Mouse (Mus musculus) embryonic fibroblast, embryonic 13.5 days (primary cell): ENCODE results near the gene Tomm22. TPM values are rescaled to one million over a fixed set of nuclear protein-coding genes. Genes with fewer than 3 reads are reported as not detected.

Experiments used
- H3K27ac ChIP-seq: 2 replicates; pipeline ENCODE4 v1.5.1; 2012; ENCODE audit warnings: low read length, control low read depth, inconsistent platforms; ENCODE audit not compliant: insufficient read depth
- H3K4me1 ChIP-seq: 2 replicates; pipeline ENCODE4 v1.6.1; 2011; ENCODE audit warnings: low read length; ENCODE audit not compliant: control insufficient read depth, insufficient read depth
- H3K4me3 ChIP-seq: 2 replicates; pipeline ENCODE4 v1.5.1; 2011; ENCODE audit warnings: mild to moderate bottlenecking, control low read depth, low read length; ENCODE audit not compliant: insufficient read depth
- CTCF ChIP-seq: IDR thresholded peaks from 2 replicates; pipeline ENCODE4 v1.5.1; 2011; ENCODE audit warnings: mild to moderate bottlenecking, control low read depth, low read length, moderate library complexity, borderline replicate concordance; ENCODE audit not compliant: insufficient read depth
- POLR2A ChIP-seq: IDR thresholded peaks from 2 replicates; pipeline ENCODE4 v1.6.1; 2011; ENCODE audit warnings: low read depth, mild to moderate bottlenecking, control low read depth, low read length, moderate library complexity
- polyA plus RNA-seq: library from polyadenylated mRNA; stranded (reverse); fragments of >200 nt; gene quantifications from 2 replicates; pipeline ENCODE4 v1.2.4, GENCODE M21; 2011; ENCODE audit warnings: low read depth; ENCODE audit not compliant: missing spikeins, insufficient read length

Gene Tomm22
- 131 and 148 TPM in 2 replicates for polyA plus RNA-seq

DNA sequence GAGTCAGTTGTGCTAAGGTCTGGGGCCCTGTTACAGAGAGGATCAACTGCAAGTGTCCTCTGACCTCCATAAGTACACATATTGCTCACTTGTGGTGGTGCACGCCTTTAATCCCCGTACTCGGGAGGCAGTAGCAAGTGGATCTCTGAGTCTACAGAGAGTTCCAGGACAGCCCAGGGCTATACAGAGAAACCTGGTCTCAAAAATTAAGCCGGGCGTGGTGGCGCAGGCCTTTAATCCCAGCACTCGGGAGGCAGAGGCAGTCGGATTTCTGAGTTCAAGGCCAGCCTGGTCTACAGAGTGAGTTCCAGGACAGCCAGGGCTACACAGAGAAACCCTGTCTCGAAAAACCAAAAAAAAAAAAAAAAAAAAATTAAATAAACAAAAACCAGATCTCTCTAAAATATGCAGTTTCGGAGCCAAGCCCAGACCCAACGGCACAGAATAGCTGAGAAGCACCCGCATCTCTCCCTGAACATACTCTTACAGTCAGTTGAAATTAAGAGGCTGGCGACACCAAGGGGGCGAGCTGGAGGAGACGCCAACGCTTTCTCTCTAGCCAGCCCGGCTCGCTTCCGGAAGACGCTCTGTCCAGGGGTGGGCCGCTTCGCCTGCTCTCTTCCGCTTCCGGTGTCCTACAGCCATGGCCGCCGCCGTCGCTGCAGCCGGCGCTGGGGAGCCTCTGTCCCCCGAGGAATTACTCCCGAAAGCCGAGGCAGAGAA lies at the start of gene Tomm22:
Gene Tomm22, plus strand, starts transcription at position 613 of the 723 bp plus-strand sequence.
- Histone ChIP-seq H3K4me3 (peak within 1 kb of the TSS; percentile 86), H3K4me1 (peaks cover 5% of the 10 kb centered on the region; the same call in 1 of the 2 replicates), H3K27ac (no peak within 1 kb of the TSS)
- TF ChIP-seq CTCF (no peak), POLR2A (peak; percentile 72)

DNA sequence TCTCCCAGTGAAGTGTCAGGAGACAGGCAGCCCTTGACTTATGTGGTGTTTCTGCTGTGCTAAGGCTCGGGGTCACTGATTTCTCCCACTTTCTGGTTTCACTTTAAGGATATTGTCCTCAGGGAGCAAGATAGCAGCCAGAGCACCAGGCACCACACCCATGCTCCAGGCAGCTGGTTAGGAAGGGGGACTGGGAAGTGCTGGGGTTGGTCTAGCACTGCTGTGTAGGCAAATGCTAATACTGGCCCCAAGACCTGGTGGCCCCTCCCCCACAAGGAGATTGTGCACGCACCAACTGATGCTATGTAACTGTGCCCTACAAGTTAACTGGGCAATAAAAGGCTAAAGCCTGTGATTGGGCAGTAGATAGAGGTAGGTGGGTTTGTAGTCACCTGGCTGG lies 40.2 kb upstream of the Tomm22 start:
- no peak overlapping the region for H3K4me3 ChIP-seq
- TF ChIP-seq POLR2A (no peak), CTCF (no peak)
- H3K4me1 ChIP-seq: no peaks in the 10 kb centered on the region
- H3K27ac ChIP-seq: no peak overlapping the region

DNA sequence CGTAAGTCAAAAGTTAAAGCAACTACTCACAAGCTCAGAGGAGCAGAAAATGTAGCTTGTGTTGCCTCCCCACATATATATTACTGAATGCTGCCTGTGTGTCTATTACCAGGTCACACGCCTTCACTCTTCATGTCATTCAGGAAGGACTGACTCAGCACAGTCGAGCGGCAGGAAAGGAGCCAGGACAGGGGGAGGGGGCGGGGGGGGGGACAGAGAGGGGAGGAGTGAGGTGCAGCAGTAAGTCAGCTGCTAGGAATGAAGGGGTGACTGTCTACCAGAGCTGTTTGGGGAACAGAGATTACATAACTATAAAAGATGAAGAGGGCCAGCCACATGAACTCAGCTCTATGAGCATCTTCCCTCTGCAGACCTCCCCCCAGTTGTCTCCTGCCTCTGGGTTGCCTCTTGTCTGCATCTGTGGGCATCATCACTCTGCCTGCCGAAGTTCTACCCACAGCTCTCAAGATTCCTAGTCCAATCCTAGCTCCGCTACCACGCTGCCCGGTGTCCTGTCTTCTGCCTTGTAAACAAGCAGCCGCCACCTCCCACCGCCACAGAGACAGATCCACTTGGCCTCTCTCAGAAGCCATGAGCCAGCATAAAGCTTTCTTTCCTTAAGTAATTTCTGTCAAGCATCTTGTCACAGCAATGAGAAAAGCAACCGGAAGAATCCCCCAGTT lies 29.4 kb upstream of the Tomm22 start:
- H3K27ac ChIP-seq: no peak overlapping the region
- H3K4me3 ChIP-seq: no peak overlapping the region
- H3K4me1 ChIP-seq: no peaks in the 10 kb centered on the region
- TF ChIP-seq POLR2A: no peak
- no peak for TF ChIP-seq CTCF

DNA sequence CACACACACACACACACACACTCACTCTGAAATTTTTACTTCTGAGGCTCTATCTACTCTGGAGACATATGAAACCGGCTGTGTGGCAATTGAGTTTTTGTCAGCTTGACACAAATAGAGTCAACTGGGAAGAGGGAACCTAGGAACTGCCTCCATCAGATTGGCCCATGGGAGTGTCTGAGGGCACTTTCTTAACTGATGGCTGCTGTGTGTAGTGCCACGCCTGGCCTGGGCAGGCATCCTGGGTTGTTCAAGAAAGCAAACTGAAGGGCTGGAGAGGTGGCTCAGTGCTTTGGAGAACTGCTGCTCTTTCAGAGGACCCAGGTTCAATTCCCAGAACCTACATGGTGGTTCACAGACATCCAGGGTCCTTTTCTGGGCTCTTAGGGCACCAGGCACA lies 25.2 kb upstream of the Tomm22 start:
- Histone ChIP-seq H3K27ac (no peak overlapping the region), H3K4me3 (no peak overlapping the region), H3K4me1 (no peaks in the 10 kb centered on the region)
- TF ChIP-seq POLR2A (no peak), CTCF (no peak)

DNA sequence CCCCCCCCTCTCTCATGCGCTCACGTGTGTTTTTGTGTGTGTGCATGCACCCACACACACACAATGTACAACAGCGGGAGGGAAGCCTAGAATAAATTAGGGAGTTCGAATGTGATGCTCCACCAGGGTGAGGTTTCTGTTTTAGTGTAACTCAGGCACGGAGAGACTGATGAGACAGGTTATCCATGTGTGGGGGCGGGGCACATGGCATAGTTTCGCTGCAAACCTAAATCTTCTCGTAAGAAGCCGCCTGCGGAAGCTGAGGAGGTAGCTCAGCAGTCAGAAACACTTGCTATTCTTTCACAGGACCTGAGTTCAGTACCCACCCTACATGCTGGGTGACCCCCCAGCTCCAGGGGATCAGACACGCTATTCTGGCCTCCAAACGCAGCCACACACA lies 22.5 kb upstream of the Tomm22 start:
- Histone ChIP-seq H3K4me1 (no peaks in the 10 kb centered on the region), H3K27ac (no peak overlapping the region), H3K4me3 (no peak overlapping the region)
- TF ChIP-seq POLR2A (no peak), CTCF (no peak)

DNA sequence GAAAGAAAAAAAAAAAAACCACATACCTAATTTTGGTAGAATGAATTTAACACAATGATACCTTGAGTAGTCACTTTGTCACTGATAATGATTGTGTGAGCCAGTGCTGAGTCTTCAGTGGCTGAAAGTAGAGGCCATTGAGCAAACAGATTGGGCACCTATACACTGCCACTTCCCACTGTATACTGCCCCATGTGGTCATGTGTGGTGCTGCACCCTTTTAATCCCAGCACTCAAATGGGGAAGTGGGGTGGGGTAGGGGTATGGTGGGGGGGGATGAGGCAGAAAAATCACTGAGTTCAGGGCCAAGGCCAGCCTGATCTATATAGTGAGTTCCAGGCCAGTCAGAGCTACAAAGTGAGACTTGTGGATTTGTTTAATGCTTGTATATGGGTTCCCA lies 20.1 kb upstream of the Tomm22 start:
- H3K27ac ChIP-seq: no peak overlapping the region
- no peaks in the 10 kb centered on the region for H3K4me1 ChIP-seq
- H3K4me3 ChIP-seq: no peak overlapping the region
- TF ChIP-seq CTCF: peak; percentile 45; the same call in 1 of the 2 replicates
- TF ChIP-seq POLR2A: no peak

DNA sequence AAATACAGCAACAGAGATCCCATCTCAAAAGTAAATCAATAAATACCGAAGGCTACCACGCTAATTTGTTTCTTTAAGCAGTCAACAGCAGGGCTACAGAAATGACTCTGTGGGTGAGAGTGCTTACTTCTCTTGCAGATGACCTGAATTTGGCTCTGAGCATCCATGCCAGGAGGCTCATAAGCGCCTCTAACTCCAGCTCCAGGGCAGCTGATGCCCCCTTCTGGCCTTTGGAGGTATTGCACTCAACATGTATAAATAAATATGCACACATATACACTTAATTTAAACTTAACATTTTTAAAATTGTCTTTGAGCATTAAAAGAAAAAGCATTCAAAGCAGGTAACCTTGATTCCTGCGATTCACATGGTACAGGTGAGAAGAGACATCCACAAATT lies 19.2 kb upstream of the Tomm22 start:
- no peak overlapping the region for H3K4me3 ChIP-seq
- no peak overlapping the region for H3K27ac ChIP-seq
- TF ChIP-seq CTCF (peak; percentile 9; the same call in 1 of the 2 replicates), POLR2A (no peak)
- H3K4me1 ChIP-seq: no peaks in the 10 kb centered on the region

DNA sequence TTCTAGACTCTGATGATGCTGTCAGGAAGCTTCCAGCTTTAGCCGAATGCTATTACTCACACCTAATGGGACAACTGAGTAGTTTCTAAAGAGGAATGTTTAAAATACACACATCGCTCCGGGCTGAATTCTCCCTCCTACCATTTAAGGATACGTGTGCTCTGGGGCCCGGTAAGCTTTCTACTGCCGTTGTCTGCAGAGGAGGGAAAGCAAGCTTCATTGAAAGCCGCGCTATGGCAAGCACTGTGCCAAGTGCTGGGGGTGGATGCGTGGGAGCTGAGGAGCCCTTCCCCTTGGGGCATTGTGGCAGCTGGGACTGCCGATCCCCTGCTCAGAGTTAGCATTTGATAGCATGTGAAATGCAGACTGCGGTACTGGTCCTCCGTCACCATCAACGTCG lies 14.2 kb upstream of the Tomm22 start:
- no peaks in the 10 kb centered on the region for H3K4me1 ChIP-seq
- no peak overlapping the region for H3K27ac ChIP-seq
- H3K4me3 ChIP-seq: no peak overlapping the region
- TF ChIP-seq POLR2A: no peak

DNA sequence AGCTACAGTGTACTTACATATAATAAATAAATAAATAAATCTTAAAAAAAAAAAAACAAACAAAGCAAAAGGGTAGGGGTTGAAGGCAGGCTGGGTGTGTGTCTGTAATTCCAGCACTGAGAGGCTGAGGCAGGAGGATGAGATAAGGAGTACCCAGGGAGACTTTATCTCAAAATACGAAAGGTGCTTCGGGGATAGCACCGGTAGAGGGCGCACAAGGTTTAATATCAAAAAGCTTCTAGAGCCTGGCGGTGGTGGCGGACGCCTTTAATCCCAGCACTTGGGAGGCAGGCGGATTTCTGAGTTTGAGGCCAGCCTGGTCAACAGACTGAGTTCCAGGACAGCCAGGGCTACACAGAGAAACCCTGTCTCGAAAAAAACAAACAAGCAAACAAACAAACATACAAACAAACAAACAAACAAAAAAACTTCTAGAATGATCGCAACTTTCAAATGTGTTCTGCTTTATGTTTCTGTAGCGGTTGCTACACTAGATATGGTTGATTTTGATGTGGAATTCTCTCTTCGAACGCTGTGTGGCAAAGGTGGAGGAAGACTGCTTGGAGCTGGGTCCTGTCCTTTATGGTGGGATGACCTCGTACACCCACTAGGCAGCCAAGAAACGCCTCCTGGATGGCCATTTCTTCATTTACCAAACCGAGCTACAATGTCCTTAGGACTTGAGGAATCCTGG lies 12.7 kb upstream of the Tomm22 start:
- Histone ChIP-seq H3K27ac (no peak overlapping the region), H3K4me3 (peak overlapping the region; percentile 71), H3K4me1 (no peaks in the 10 kb centered on the region)
- TF ChIP-seq CTCF (no peak), POLR2A (no peak)
